Mouse (Mus musculus) spleen, postnatal 36 days (tissue): ENCODE measurements around the gene Ntn5.

Source experiments
- DNase-seq, 2 experiments: peaks; one replicate each; pipeline ENCODE4 v3.0.0; 2022; ENCODE audit warnings: low spot score in 2 of 2, mixed read lengths in 1 of 2

The Ntn5 gene

GRCm38 (mm10) chr7:45712022-45712757, 28.4 kb downstream of the Ntn5 start:
- DNase-seq: no peak

DNA sequence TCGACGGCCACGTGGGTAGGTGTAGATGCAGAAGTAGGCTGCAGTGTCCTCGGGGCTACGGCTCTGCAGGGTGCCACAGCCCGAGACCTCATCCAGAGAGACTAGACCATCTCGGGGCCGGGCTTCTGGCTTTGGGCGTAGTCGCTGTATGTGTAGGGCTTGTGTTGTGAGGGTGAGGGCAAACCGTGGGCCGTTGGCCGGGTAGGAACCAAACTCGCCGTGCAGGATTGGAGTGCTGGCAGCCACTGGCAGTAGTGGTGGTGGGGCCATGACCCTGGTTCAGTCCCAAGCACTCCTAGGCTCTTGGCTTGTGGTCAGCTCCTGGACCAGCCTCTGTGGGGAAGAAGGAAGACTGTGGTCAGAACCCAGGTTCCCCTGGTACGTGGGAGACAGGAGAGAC, 29.6 kb downstream of the Ntn5 start:
- no peak for DNase-seq

DNA sequence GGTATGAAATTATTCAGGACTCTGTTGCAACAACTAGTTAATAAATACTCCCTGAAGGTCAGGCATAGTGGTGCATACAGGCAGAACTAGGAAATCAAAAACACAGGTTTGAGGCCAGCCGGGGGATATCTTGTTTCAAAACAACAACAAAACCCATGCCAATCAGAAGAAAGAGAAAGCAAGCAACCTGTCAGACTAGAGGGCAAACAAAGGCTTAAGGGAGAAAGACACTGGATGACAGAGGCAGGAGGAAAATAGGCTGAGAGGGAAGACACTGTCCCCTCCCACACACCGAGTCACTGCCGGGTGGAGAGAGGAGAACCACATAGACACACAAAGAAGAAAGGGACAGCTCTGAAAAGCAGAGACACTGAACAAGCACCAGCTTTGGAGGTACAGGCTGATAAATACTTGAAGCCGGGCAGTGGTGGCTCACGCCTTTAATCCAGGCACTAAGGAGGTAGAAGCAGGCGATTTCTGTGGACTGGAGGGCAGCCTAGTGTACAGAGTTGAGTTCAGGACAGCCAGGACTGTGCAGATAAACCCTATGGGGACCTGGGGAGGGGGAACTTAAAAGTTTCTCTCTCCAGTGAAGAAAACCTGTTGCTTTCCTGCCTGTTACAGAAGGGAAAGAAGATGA, 30.2 kb downstream of the Ntn5 start:
- no peak for DNase-seq

- DNase-seq: no peak
Observed at GRCm38 (mm10) chr7:45714630-45715089, 30.8 kb downstream of the Ntn5 start.

DNA sequence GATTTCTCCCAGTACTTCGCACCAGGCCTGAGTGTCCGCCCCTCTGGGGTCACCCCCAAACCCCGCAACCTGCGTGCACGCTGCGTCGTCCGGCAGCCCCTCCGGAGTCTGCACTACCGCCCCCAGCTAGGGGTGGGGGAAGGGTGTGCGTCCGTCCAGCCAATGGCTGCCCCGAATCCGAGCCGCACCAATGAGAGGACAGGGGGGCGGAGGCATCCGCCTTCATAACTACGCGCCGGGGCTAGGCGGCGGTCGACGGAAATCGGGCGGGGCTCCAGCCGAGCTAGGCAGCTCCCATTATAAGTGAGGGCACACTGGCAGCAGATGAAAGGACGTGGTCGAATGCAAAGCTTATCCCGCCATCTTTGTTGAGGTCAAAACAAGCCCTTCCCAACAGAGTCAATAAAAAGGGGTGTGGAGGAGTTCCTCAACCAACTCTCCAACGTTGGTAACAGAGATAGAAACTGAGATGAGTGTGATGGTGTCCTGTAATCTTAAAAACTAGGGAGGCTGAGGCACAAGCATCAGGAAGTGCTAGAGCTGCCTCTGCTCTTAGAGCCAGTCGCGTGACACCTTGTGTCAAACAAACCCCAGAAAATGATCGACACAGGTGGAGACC, 31.4 kb downstream of the Ntn5 start, which contains the start of gene Rpl18:
Gene Rpl18 (plus strand): TSS at position 368 of the 619 bp plus-strand sequence.
- peak; percentile 97 to 98 for DNase-seq

GRCm38 (mm10) chr7:45715741-45716459, 32.1 kb downstream of the Ntn5 start:
- peak in 1 of 2 experiments; percentile 51 for DNase-seq

DNA sequence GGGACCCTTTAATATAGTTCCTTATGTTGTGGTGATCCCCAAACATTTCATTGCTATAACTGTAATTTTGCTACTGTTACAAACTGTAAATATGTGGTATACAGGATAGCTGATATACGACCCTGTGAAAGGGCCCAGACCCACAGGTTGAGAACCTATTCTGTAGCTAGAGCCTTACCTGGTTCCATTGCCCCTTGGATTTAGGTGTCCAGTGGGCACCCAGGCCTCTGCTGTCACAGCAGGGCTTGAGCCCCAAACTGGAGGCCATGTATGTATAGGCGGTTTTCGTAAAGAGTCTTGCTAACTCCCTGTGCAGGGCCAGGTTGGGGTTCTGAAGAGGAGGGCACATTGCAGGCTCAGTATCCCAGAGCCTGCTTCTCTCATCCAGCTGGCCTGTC, 32.6 kb downstream of the Ntn5 start:
- DNase-seq: no peak

DNA sequence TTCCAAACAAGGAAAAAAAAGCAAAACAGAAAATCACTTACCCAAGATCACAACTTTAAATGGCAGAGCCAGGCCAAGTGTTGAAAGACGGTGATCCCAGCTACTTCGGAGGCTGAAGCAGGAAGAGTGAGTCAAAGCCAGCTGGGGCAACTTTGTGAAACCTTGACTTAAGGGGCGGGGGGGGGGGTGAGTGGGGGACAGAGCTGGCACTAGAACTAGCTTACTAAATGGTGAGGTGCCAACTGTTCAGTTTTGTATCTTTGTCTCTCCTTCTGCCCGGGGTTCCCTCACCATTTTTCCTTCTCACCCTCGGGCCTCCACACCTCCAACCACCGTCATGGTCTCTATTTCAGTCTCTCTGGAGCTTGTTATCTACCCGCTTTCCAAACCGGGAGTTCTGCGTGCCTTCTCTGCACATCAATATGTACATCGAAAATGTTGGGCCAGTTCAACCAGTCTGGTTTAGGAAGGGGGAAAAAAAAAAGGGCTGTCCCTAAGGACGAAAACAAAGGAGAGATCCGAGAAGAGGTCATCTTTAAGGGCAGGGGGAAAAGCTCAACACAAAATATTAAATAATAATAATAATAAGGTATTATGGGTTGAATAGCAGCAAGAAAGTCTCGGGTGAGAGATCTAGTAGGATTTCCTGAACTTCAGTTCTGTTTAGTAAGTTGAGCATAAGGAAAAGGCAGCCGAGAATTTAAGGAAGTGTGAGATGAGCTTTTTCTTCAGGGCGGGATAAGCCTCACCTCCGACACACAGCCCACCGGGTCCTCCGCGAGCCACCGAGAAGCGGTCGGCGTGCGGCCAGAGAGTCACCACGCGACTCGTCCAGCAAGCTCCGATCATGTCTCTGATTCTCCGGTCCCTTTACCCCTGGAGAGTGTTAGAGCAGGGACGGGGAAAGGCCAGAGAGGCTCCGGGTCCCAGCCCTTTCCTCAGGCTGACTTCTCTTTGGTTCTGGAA, 33.4 kb downstream of the Ntn5 start:
- DNase-seq: no peak

DNA sequence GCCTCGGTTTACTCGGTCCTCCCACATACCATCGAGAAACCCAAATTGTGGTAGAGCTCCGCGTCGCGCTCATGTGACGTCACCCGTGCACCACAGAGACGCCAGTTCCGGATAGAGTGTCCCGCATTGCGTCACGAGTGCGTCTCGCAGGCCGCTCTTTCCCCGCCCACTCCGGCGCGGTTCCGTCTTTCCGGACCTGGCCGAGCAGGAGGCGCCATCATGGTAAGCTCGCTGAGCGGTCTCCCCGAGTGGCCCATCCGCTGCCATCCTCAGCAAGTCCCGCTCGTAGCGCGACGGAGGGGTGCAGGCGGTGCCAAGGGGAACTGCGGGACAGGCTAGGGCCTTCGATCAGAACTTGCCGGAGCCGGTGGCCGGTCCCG, 34.1 kb downstream of the Ntn5 start, which contains the start of gene Sphk2:
Gene Sphk2 (minus strand): TSS at position 85 of the 380 bp plus-strand sequence.
- DNase-seq: peak; percentile 94 to 97

- no peak for DNase-seq
Observed at GRCm38 (mm10) chr7:45718331-45718730, 34.5 kb downstream of the Ntn5 start.

- DNase-seq: no peak
Observed at GRCm38 (mm10) chr7:45719180-45719579, 35.4 kb downstream of the Ntn5 start.

DNA sequence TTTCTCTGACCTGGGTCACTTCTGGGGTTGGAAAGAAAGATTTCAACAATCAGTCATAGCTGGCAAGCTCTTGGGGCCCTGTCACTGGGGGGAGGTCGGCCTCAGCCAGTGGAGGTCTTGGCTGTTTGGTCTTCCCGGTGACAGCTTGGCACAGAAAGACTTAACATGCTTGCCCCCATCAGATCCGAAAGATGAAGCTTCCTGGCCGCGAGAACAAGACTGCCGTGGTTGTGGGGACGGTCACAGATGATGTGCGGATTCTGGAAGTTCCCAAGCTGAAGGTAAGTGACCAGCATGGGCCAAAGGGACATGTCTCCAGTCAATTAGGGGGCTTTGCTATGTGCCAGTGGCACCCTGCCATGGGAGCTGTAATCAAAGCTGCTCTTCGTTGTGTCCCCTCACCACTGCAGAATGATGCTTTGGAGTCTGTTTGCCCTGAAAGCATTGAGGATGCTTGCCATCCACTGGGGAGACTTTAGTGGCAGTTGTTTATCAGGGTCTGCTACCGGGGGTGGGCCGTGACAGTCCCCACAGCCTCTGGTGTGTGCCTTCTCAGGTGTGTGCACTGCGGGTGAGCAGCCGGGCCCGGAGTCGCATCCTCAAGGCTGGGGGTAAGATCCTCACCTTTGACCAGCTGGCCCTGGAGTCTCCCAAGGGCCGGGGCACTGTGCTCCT, 36.1 kb downstream of the Ntn5 start:
- no peak for DNase-seq

DNA sequence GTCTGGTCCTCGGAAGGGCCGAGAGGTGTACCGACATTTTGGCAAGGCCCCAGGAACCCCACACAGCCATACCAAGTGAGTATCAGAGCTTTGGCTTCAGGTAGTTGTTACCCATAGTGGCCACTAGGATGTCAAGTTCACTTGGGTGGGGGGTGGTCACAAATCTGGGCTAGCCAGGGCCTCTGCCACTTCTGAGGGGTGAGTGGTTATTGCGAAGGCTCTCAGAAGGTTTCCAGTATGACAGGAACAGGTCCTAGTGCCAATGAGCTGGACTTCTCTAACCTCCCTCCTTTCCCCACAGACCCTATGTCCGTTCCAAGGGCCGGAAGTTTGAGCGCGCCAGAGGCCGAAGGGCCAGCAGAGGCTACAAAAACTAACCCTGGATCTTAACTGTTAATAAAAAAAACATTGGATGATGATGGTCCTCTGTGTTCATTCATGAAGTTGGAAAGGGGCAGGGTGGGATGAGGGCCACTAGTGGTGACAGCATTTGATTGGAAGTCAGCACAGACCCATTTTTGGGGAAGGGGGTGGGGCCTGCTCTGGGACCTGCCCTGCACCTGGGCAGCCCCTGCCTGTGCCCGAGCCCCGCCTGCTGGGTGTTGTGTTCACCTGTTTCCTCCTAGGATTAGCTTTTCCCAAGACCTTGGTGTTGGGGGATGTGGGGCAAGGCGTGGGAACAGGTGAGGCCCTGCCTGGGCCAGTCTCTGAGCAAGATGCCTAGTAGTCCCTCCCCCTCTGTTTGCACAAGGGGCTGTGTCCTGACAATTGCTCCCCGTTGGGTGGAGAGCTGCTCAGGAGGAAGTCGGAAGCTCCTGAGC, 36.8 kb downstream of the Ntn5 start, which contains the start of gene Fam83e:
Gene Fam83e (plus strand): TSS at position 800 of the 821 bp plus-strand sequence.
- no peak for DNase-seq

DNA sequence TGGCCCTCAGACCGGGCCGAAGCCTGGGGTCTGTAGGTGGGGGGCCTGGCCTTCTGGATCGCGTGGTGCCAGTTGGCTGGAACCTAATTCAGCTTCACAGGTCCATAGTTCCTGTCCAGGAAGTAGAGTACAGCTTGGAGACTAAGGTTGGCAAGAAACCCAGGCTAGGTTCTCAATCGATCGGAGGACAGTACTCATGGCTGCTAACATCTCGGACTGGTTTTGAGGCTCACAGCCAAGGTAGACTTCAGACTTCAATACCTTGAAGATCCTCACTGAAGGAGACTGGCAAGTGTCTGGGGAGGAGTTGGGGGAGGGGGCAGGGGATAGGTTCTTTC, 37.4 kb downstream of the Ntn5 start:
- no peak for DNase-seq

GRCm38 (mm10) chr7:45721642-45722347, 38.0 kb downstream of the Ntn5 start:
- DNase-seq: no peak

DNA sequence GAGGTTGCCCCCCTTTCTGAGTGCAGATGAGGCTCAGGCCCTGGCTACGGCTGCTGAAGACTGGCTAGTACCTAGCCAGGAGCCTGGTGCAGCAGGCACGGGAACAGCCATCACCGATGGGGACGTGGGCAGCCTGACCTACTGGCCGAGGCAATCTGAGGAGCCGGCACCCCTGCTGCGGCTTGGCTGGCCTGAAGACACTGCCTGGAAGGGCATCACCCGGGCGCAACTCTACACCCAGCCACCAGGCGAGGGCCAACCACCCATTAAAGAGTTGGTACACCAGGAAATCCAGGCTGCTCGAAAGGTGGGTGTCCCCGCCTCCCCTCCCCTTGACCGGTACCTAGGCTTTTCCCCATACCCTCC, 38.5 kb downstream of the Ntn5 start:
- peak in 1 of 2 experiments; percentile 1 for DNase-seq

DNA sequence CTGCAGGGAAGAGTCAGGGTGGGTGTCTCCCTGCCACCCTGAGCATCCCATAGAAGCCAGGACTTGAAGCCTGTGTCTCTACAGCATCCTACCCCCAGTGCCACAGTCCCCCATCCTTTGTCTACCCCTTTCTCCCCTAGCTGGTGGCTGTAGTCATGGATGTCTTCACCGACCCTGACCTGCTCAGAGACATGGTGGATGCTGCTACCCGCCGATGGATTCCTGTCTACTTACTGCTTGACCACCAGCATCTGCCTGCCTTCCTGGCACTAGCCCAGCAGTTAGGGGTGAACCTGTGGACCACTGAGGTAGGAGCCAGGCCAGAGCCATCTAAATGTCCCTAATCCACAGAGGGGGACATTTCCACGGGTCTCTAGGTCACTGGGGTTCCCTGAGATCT, 39.5 kb downstream of the Ntn5 start:
- no peak for DNase-seq

DNA sequence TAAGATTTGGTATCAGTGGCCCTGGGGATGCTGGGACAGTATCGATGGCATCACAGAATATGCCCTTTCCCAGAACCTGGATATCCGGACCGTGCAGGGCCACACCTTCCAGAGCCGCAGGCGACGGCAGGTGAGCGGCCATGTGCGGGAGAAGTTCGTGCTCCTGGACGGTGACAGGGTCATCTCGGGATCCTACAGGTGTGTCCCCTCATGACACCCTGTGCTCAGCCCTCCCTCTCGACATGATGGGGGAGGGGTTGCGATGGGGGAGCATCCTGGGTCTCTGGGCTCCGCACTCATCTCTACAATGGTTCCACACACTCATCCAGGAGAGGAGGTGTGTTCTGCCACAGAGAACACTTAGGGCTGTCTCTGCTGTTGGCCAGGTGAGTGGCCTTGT, 40.0 kb downstream of the Ntn5 start:
- DNase-seq: peak in 1 of 2 experiments; percentile 0

- DNase-seq: no peak
Observed at GRCm38 (mm10) chr7:45725151-45725550, 41.3 kb downstream of the Ntn5 start.
